Mouse (Mus musculus) thymus, postnatal 4 days (tissue): ENCODE results near the gene Prcc.
"Not testable (repeated sequence)": the region's sequence is repeated elsewhere in the genome, so short reads cannot be mapped to it uniquely, and the experiment has no call there.

Experiments used
- DNase-seq: peaks from one replicate; pipeline ENCODE4 v3.0.0; 2021

Prcc gene

DNA sequence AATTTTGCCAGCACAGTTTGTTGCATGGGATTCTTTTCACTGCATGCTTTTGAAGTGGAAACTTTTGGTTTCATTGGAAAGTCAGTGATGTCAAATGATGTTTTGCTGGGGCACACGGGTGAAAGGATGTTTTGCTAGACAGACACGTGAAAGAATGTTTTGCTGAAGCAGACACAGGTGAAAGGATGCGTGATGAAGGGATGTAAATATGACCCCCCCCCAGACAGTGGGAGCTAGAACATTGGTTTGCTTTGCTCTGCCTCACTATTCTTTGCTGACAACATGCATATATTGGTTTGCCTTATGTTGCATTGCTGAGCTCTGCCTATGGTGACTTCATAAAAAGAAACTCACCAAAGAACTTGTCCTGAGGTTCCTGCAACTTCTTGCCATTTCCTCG lies 40.4 kb downstream of the Prcc start:
- no peak for DNase-seq

GRCm38 (mm10) chr3:87840858-87841257 lies 44.5 kb downstream of the Prcc start:
- DNase-seq: no peak

GRCm38 (mm10) chr3:87838622-87839021 lies 46.8 kb downstream of the Prcc start:
- peak; percentile 91 for DNase-seq

DNA sequence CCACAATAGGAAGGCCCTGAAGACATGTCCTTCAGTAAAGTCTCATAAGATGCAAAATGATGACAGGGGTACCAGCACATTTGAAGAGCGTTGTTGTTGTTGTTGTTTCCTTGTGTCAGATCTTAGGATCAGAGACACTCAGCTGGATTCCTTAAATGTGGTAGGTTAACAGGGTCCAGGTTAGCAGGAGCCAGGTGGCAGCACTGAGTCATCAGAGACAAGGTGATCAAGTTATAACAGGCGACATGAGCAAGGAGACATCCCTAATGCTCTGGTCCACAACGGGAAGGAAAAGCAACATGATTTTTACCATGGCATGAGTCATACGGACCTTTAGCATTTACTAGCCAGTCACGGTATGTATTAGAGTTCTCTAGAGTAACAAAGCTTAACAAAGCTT lies 51.9 kb downstream of the Prcc start:
- peak; percentile 81 for DNase-seq

DNA sequence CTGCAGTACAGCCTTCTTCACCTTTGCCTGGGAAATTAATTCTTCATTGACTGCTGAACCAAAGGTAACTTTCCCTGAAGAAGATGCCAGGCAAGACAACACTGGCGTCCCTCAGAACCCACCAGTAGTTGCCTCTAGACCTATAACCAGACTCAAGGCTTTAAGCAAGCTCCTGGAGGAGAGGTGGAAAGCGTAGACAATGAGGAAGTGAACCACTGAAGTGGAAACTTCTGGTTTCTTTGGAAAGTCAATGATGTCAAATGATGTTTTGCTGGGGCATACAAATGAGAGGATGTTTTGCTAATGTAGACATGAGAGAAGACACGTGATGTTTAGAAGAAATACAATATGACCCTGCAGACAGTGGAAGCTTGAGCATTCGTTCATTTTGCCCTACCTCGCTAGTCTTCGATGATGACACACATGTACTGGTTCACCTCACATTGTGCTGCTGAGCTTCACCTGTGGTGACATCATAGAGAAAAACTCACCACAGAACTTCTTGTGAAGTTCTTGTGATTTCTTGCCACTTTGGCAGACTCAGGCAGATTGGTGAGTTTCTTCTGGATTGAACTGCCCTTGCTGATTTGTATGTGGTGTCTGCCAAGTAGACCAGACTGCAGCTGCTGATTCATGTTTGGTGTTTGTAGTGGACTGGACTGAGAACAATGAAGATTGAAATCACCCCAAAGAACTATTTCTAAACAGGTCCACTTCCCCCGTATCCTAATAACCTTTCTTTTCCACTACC lies 53.1 kb downstream of the Prcc start:
- no peak for DNase-seq

DNA sequence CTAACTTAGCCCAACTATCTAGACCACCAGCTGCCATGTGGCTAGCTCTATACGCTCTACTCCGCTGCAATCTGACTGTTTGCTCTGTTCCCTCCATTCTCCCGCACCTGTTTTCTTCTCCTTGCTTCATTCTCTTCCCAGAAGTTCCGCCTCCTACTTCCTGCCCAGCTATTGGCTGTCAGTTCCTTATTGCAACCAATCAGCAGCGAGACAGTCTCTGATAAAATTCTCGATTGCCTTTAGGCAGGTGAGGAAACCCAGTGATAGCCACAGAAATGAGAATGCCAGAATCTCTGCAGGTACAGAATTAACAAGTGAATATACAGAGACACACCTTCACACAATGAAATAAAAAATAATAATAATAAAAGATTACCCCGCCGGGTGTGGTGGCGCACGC lies 56.4 kb downstream of the Prcc start:
- peak; percentile 16 for DNase-seq

- DNase-seq: no peak
These were observed 57.0 kb downstream of the Prcc start for GRCm38 (mm10) chr3:87828435-87828834.

- not testable (repeated sequence) for DNase-seq
These were observed 61.2 kb downstream of the Prcc start, which contains the start of gene Pear1 for GRCm38 (mm10) chr3:87824206-87824605. Pear1 (minus strand) TSS chr3:87824306.

- DNase-seq: no peak
These were observed 67.2 kb downstream of the Prcc start for GRCm38 (mm10) chr3:87818226-87818625.

DNA sequence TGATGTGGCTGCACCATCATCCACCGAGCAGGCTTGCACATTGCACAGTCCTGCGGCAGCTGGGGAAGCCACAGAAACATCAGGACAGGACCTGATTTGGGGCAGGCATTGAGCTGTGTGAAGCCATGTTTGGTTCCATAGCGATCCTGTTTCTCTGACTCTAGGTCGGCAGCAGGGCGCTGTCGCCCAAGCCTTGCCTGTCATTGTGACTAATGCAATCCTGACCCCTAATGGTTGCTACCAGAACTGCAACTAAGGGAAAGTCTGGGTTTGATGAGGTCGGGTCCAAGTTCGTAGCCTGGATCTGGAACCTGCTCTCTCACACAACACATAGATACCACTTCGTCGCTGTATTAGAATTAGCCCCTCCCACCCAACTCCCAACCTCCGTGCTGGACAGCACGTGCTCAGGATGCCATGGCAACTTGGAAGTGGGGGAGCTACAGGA lies 68.7 kb downstream of the Prcc start:
- peak; percentile 81 for DNase-seq

DNA sequence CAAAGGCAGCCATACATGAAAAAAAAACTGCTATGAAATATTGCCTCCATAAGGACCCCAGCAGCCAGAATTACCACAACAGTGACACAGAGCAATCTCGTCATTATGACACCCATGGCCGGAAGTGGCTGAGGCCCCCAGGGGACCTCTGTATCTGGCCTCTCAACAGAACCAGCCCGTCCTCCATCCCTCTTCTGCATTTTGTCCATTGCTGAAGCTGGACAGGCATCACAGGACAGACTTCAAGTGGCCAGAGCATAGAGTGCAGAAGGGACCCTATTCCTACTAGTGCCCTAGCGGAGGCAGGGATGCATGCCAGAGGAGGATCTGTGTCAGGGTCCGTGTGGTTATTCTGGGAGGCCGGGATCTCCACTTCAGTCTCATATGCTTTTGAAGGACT lies 69.2 kb downstream of the Prcc start:
- no peak for DNase-seq

- DNase-seq: no peak
These were observed 72.5 kb downstream of the Prcc start for GRCm38 (mm10) chr3:87812873-87813272.

GRCm38 (mm10) chr3:87812413-87812812 lies 73.0 kb downstream of the Prcc start:
- no peak for DNase-seq

- no peak for DNase-seq
These were observed 74.1 kb downstream of the Prcc start for GRCm38 (mm10) chr3:87811297-87811696.

GRCm38 (mm10) chr3:87809322-87809962 lies 76.0 kb downstream of the Prcc start:
- no peak for DNase-seq
